Mouse (Mus musculus): ENCODE measurements around the gene Serhl.

GRCm38 (mm10) chr15:83135654-83136053 is 46.3 kb downstream of the Serhl start:
- TF ChIP-seq CTCF (IDR thresholded peaks at IDR 0.05; ENCODE audit: control insufficient read depth, insufficient read depth, low read length) (no peak), POLR2A (IDR thresholded peaks at IDR 0.05; ENCODE audit: borderline replicate concordance, control insufficient read depth, low read depth, low read length) (no peak)

Data from bone marrow, adult 2 months (tissue).